Mouse (Mus musculus) mature B cell (primary cell): ENCODE measurements at regions not wholly inside any gene's neighbourhood (a gene's known extent, or its start where the extent isn't known, plus 50 kb on each side); places are given as distances from the start of the nearest gene placed in this dataset.

Experiments
- in situ Hi-C: fragments of 300-500 bp; cut with MboI; formaldehyde crosslinking; loops from 2 replicates; pipeline ENCODE4 v1.14.3; 2019

DNA sequence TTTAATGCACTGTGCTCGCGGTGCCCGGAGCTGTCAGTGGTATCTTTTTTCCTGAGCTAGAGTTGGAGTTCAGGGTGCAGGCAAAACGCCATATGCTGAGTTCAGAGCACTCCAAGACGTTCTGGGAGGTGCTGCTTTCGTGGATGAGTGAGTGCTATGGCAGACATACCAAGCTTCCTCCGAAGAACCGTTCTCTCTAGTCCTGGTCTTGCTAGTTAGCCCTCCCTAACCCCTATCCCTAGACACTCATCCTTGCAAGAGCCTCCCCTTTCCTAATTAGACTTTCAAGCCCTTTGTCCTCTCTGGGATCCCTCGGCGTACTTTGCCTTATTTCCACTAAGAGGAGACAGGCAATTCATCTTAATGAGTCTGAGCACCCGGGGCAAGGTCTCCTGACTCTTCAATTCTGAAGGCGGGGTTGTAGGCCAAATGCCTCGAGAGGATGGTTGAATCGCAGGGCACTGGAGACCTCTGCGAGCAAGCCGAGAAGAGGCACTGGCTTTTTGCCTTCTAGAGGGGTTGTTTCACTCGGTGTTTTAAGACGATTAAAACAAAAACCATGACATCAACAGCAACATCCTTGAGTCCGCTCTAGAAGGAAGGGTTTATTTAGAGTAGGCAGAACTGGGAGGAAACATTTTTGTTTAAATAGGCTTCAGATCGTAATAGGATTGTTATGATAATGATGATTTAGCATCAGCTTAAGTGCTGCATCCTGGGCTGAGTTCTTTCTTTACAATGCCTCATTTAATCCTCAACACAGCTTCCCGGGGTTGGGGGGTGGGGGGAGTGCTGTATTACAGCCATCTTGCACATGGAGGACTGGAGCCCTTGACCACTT lies 243.6 kb downstream of the Ndfip2 start:
- in situ Hi-C loops = no loop called here

DNA sequence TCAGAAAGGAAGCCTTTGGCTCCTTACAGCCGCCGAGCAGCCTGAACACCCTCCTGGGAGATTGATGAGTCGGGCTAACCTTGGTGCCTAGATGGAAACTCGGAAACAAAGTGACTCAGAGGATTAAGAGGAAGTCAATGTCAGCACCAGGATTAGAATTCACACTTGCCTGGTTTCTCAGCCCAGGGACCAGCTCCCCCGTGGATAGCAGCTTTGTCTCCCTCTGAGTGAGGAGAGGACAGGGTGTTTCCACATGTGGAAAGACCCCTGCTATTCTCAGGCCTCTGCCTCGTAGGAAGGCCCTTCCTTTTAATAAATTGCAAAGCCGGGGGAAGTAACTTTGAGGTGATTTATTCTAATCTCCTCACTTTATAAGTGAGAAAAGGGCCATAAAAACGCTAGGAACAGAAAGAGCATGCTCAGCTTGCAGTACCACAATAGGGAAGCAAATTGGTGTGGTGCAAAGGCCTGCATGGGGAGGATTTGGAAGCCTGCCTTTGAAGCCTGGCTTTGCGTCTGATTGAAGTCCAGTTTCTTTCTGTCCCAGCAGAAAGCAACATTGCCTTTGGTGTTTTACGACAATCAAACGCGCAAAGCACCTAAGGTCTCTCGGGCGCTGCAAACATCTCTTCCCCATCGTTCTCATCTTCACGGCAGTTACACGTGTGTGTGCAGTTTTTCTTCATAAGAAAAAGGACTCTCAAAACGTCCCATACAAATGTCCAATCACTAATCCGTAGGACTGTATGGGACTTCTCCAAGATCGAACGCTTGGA lies 242.8 kb downstream of the Ndfip2 start:
- in situ Hi-C loops = no loop called here

DNA sequence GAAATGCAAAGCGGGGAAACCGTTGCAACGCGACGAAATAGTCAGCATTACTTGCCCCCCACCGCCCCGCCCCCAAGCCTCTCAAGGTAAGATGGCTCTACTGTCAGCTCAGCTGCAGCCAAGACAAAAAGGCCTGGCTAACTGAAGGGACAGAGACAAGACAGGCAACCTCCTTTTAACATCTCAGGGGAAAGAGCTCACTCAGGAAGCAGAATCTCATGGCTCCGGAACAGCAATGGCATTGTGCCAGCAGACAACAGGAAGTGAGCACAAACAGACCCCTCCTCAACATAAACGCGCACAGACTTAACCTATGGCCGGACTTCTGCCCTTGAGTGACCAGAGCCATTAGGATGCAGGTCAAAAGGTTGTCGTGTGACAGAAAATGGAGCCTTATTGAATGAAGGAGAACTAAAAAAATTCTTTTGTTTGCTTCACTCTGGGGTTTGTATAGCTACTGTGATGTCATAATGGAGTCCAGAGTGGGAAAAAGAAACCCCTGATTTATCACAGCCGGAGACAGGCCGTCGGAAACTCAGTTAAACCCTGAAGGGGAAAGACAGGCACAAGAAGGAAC lies 241.0 kb downstream of the Ndfip2 start:
- in situ Hi-C loops = no loop called here

DNA sequence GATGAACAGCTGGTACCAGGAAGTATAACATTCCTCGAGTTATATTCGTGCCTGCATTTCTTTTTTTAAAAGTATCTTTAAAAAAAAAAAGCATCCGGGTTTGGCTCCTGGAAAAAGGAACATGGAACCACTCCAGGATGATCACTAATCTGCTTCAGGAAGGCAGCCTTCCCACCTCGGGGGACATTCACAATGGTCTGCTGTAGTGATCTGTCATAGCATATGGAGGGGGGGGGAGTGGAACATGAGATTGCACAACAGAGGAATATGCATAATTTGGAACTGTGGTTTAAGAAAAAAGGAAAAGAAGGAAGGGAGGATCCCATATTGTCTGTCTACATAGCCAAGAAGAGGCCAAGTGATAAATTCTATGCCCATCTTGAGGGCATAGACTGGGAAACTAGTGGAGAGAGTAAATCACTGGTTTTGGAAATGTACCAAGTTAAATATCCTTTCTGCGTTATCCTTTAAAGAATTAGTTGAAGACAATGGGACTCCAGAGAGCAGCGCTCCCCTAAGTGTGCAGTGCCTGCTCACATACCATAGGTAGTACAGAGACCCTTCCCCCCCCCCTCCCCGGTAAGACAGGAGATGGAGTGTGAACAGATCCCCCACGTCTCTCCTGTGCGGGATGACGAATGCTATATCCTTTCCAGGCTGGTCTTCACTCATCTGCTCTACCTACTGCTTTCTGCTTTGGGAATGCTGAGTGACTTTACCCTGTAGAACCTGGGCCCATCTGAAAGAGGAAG lies 240.0 kb downstream of the Ndfip2 start:
- in situ Hi-C loops = no loop called here

DNA sequence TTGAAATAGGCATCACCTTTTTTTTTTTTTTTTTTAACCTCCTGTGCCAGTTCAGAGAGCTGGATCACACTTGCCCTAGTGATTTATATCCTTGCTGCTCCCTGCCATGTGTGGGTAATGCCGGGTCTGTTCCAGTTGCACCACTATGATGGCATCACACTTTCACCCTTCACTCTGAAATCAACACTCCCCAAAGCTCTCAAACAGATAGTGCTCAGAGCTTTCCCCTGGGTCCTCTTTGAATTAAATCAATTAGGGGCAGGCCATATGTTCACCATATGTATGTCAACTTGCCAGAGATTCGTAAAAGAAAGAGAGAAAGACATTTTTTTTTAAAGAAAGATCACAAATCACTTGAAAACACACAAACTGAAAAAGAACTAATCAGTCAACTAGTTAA lies 236.8 kb downstream of the Ndfip2 start:
- in situ Hi-C loops = no loop called here

DNA sequence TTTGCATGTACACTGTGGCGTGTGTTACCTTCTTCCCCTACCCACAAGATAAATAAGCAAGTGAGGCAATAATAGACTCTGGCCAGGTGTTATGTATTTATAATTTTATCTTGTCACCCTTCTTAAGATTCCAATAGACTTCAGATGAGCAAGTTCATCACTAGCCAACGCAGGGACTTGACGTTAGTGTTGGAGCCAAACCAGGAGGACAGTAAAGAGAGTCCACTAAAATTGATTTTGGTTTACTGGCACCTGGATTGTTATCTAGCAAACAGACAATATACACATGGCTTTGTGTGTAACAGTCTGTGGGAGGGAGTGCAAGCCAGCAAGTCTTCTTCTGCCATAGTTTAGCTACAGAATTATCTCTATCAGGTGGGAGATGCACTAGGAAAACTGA lies 236.0 kb downstream of the Ndfip2 start:
- in situ Hi-C loops = no loop called here

DNA sequence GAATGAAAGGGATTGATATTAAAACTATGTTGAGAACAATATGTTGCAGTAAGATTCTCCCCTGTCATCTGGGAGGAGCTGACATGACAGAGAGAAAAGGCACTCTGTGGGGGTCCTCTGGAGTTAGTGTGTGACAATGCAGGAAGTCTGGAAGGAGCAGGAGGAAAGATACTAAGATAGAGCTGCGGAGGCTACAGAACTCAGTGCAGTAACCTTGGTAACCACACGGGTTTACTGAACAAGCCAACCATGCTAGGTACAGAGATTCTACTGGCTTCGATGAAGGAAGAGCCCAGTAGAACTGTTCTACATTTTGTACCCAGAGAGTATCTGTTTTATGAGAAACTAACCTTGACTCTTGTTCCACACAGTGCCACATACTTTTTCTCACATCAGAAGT lies 231.8 kb downstream of the Ndfip2 start:
- in situ Hi-C loops = no loop called here

DNA sequence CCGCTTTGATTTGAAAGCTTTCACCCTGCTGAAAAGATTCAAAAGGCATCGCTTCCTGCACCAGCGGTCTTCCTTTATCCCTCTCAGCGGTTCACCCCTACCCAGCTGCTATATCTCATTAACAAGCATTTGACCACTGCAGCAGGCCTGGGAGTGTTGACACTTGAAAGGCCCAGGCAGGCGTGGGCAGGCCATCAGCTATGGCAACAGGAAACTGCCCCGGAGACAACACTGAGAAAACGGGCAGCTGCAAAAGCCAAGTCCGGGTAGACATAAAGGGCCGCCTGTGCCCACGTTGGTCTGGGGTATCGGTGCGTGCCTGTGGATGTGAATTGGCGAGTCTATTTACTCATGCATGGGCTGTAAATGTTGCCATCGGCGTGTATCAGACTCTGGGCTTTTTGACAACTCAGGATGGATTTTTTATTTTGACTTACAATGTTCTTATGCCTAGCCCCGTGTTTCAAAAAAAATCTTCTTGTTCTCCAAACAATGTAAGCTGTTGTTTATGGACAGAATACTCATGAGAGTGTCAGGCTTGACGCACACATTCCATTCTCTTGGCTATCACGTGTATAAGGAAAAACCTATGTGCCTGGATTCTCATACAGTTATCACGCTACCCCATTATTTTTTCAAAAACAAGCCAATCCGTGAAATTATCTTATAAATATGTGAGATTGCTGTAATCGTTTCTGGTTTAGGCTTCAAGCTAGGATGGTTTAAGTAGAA lies 225.1 kb downstream of the Ndfip2 start:
- in situ Hi-C loops = no loop called here

DNA sequence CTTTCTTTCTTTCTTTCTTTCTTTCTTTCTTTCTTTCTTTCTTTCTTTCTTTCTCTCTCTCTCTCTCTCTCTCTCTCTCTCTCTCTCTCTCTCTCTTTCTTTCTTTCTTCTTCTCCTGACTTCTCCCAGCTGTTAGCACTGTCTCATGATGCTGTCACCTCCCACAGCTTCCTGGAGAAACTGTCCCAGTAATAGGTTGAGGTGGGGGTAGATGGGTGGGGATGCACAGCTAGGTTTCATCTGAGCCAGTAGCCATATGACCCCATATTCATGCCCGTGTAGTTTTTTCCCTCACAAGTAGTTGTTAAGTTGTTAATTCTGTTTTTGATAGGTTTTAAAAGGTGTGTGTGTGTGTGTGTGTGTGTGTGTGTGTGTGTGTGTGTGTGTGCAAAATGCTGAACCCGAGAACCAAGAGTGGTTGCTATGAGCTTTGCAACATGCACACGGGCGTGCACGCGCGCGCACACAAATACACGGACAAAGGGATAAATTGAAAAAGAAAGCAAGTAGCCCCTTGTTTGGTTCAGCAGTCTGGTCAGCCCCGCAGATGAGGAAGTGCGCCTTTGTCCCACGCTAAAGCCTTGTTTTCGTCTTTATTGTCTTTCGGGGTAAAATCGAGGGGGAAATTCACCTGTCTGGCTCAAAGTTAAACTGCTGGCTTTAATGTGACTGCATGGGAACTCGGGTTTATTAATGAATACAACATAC lies 224.4 kb downstream of the Ndfip2 start:
- in situ Hi-C loops = no loop called here

DNA sequence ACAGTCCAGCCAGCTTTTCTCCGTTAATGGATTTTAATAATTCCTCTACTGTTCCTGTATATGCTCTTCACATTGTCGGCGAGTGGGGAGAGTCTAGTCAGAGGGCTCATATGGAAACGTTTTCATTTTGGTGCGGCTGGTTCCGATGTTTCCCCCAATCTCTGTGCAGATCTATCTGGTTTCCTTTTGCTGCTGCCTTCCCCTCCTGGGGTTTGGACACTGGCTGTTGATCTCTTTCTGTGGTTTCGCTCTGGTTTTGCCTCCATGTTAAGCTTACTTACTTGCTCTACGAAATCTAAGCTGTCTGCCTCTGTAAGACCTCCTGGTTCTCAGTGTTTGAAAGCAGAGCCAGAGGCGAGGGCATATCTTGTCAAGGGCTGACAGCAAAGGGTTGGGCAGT lies 221.7 kb downstream of the Ndfip2 start:
- in situ Hi-C loops = no loop called here

DNA sequence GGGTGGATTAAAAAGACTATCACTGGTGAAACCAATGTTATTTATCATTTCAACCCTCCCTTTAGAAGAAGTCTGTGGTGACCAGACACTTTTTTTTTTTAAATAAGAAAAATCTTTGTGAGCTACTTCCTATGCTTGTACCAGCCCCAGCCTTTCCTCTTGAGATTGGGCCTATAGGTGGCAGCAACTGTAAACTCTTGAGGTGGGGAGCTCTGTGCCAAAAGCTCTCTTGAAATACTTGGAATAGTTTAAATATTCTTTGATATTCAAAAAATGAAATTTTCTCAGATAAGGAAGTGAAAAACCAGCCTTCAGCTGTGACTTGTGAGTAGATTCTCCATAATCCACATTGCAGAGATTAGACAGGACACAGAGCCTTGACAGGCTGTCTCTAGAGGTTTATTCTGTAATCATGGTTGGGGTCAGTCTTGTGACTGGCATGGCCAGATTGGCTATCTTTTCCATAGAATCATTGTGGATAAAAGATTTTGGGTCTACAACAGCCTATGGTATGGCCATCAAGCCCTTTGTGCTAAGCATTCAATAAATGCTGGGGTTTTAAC lies 216.7 kb downstream of the Ndfip2 start:
- in situ Hi-C loops = no loop called here

DNA sequence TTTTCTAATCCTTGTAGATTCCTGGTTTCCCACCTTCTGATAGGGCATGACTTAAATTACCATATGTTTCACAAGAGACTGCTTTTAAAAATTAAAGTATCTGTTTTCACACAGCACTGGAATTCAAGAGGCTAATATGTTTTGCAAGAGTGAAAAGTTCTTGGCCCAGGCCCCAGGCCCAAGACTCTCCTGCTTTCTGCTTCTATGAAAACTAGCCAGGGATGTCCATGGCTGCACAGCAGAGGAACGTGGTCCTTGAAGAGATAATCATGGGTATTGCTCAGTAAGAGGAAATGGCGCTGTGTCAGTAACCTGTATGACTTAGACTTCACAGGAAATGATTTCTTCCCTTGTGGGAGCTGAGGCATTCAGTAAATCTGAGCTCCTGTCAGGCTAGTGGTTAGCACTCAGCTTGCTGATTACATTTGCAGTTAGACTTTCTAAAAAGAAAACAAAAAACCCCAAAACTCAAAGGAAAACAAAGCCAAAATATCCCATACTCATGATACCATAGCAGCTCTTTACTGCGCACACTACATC lies 190.6 kb downstream of the Ndfip2 start:
- in situ Hi-C loops = no loop called here

DNA sequence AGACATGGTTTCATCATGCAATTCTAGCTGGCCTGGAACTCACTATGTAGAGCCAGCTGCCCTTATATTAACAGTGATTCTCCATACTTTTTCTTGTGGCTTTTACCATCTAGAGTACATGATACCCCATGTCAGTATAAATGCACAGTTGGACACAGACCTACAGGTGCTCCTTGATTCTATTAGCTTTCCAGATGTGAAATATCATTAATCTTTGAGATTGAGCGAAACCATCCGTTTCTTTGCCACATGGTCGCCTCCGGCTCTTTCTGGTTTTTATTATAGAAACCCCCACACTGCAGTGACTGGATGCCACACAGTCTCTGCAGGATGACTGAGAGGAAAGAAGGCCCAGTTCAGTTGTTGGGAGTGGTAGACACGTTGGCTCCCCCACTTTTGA lies 188.7 kb downstream of the Ndfip2 start:
- in situ Hi-C loops = no loop called here

DNA sequence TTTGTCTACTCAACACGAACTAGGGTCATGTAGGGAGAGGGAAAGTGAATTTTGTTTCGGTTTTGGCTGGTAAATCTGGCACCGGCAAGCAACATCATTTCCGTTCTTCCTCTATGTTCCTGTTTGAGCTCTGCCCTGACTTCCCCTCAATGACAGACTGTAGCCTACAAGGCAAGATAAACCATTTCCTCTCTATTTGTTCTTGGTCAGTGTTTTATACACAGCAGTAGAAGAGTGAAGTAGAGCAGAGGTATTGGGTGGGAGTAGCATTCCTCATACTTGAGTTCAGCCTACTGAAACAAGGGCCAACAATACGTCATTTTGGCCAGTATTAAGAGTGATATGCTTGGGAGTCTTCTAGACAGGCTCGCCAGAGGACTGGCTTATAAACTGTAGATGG lies 177.0 kb downstream of the Ndfip2 start:
- in situ Hi-C loops = no loop called here

DNA sequence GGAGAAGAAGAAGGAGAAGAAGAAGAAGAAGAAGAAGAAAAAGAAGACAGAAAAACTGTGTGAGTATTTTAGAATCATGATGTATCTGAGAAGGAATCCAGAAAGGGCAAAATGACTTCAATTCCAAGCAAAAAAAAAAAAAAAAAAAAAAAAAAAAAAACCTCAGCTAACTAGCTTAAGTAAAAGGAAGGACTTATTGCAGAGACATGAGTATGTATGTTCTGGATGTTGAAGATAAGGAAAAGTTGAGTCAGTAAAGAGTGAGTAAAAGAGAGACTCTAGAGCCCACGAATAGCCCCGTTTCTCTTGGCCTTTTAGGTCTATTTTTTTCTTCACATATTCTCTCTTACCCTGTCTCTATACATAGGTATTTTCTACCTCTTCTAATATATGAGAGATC lies 175.1 kb downstream of the Ndfip2 start:
- in situ Hi-C loops = no loop called here

DNA sequence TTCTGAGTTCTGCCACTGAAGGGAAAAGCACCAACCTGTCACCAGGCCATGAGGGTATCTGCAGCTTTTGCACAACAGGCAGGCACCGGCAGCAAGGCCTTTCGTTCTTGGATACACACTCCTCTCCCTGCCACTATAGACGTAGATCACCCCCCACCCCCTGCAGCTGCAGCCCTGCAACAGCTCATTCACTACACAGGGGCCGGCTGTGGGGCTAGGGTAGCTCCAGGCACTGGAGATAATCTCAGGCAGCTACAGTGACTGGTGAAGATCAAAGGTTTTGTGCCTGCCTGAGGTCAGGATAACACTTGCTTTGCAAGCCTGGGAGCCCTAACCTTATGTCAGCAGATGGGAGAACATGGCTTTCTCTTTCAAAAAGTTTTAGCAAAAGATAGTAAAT lies 174.3 kb downstream of the Ndfip2 start:
- in situ Hi-C loops = no loop called here

DNA sequence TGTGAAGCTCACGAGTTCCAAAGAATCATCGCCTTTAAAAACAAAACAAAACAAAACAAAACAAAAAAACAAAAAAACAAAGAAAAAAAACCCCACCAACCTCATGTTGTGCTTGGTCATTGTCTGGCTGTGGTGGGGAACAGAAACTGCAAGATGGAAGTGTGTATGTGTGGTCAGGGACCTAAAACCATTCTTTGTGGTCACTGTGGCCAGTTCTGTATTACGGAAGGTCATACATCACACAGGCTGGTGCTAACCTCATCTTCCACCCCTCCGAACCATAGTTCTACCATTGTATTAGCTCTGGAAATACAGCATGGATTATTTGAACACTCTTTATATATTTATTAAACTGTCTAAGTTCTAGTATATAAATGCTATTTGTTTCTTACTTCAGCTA lies 173.2 kb downstream of the Ndfip2 start:
- in situ Hi-C loops = no loop called here

DNA sequence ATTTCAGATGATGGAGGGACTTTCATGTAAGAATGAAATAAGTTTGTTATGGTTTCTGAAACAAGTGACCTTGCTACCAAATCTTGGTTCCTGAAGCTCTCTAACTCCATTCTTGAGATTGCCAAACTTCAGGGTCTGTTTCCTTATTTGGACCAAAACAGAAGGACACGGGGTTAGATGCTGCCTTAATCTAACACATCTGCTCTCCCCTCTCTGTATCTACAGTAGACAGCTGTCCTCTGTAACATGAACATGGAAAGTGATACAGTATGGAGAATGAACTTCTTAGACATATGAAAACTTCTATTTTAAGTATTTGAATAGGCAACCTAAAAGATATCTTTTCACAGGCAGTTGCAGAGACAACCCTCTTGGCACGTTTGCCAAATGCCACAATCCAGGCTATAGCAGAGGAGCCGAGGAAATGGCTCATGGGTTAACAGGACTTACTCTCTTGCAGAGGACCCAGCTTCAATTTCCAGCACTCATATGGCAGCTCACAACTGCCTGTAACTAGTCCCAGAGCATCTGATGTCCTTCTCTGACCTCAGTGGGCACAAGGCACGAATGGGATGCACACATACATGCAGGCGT lies 171.4 kb downstream of the Ndfip2 start:
- in situ Hi-C loops = no loop called here

DNA sequence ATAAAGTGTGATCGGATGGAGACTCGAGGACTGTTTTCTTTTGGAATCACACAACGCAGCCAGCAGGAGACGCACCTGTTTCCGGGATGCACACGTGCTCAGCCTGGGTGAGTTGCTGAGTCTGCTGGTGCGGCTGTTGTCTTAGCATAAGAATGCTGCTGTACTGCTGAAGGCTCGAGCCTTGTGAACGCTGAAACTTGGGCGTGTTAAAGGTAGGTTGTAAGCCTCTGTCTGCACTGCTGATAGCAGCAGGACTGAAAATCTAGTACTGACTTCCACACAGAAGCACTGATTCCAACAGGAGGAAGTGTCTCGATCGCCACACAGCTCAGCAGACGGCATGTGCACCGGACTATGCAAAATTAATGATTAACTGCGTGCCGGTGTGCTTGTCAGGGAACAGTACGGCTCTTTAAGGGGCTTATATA lies 169.1 kb downstream of the Ndfip2 start:
- in situ Hi-C loops = no loop called here
